Mouse (Mus musculus) thymus, postnatal 10 days (tissue): Measurements from ENCODE around the gene Bik.

Experiments used
- DNase-seq, 2 experiments: peaks; one replicate each; pipeline ENCODE4 v3.0.0; 2021; ENCODE audit warnings: low spot score in 2 of 2

Gene Bik

DNA sequence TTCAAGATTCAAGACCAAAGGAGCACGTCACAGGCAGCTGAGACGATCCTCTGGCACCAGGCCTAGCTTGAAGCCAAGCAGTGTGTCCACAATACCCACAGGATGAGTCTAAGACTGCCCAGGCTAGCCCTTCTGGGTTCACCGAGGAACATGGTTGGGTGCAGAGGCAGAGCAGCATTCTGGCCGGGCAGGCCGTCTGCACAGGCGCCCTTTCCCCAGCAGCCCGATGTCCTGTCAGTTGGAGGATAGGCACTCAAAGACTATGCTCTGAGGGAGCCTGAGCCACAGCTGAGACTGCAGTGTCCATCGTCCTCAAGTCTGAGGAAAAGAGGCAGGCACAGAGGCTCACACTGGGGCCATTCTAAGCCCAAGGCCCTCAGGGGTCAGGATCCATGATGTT lies 20.5 kb downstream of the Bik start:
- DNase-seq = no peak

DNA sequence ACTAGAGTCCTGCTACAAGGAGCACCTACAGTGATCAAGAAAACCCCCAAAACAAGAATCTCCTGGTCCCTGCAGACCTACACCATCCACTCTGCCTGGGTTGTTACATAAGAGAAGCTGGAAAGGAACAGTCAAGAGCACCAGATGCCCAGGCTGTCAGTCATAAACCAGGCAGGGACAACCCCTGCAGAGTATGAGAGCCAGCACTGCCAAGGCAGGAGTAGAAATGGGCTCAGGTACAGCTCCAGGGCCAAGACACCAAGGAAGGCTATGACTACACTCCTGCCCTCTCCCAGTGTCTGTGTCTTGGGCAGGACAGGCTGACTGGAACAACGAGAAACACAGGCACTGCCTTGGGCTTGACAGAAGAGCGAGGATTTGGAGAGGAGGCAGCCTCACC lies 23.5 kb downstream of the Bik start:
- no peak for DNase-seq

- no peak for DNase-seq
Measured at GRCm38 (mm10) chr15:83553831-83554230, 27.2 kb downstream of the Bik start.

DNA sequence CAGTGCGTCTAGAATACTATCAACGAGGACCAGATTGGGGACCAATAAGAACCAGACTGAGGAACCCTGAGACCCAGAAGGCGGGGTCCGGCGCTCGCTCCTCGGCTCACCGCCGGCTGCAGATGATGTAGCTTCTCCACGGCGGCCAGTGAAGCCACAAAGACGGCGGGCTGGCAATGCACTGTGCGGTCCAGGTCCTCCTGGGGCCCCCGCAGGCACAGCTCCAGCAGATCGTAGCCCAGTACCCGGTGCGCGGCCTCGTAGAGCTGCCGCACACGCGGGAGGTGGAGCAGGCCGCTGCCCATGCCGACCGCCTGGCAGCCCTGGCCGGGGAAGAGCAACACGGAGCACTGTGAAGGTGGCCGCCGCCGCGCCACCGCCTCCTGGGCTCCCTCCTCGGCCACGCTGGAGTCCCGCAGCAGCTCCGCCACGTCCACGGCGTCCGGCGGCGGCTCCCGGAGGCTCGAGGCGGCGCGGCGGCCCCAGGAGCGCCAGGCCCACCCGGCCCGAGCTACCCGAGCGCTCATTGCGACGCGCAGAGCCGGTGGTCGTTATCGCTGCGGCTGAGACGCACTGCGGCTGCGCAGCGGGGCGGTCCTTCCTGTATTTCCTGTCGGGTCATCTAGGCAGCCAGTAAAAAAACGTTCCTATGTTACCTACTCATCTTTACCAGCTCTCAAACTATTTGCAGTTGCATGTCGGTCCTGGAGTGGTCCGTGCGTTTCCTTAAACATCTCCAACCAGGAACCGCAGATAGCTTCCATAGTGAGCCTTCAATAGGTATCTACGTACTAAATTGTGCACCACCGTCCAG lies 28.7 kb downstream of the Bik start:
- peak; percentile 85 to 89 for DNase-seq

GRCm38 (mm10) chr15:83560941-83561477 lies 34.3 kb downstream of the Bik start:
- no peak for DNase-seq

DNA sequence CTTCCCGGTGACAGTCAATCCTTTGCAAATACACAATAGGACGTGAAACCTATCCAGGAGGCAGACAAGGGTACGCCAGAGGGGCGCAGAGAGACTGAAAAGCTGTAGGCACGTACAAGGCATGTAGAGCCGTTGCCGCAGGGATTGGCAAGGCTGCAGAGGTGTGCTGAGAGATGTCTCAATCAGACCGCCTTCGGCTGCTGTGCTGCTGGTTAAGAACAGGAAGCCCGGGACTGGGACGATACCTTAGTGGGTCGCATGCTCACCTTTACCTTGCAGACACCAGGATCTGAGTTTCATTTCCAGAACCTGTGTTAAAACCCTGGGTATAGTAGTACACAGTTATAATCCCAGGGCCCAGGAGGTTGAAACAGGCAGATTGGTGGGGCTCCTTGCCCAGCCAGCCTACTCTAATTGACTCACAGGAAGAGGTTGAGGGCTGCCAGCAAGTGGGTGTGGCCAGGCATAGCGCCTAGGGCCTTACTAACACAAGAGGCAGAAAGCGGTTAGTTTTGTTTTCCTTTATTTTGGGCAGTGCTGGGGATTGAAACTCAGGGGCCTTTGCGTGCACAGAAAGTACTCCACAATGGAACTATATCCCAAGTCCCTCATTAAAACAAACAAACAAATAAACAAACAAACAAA lies 36.1 kb downstream of the Bik start:
- DNase-seq = peak; percentile 72 to 75

GRCm38 (mm10) chr15:83563327-83563856 lies 36.7 kb downstream of the Bik start, which contains the start of the genes Tspo and Mcat:
Gene Tspo, plus strand, starts transcription at chr15:83563592.
Gene Mcat, minus strand, starts transcription at chr15:83563787.
- peak; percentile 63 to 71 for DNase-seq

DNA sequence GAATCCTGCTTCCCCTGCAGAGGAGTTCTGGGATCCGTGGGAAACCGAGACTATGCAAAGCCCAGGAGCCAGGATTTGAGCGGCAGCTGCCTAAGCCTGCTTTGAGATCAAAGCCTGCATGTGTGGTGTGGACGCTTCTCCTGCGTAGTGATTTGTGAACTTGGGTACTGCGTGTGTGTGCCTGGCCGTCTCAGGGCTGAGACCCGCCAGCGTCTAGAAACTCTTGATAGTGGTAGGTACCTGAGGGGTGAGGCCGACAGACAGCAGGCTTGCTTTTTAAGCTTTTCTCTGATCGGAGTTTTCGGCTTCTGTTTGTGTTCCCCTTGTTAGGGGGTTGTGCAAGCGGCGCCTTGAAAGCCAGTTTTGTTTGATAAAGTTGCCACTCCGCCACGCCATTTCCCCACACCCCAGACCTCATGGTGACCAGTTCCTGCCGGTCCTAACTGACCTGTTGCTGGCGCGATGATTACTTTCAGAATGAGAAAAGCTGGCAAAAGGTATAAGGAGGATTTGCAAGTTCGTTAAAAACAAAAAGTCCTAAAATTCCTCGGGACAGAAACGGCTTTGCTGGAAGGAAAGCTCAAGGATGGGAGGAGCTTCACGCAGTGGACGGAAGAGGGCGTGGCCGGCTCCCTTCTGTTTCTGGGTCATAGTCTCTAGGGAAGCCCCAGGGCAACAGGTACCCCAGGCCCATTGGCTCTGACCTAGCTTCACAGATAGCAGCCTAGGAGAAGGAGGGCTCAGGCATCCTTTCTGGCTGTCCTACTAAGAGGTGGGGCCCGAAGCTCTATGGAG lies 37.4 kb downstream of the Bik start:
- DNase-seq = peak in 1 of 2 experiments; percentile 56

GRCm38 (mm10) chr15:83565434-83565833 lies 38.8 kb downstream of the Bik start:
- no peak for DNase-seq

DNA sequence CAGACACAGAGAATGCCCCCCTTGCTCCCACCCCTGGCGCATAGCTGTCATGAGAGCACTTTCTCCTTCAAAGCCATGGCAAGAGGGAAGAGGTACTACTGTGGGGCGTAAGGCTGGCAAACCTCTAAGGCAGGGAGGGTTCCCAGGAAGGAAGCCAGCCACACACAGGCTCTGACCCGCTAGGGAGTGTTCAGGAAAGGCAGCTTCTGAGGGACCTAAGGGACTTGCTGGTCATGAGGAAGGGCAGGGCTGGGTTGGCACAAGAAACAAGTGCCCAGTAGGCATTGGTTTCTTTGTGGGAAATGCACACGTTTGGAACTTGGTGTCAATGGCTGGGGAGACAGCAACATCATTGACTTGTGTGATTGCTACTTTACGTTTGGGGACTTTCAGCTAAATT lies 39.3 kb downstream of the Bik start:
- no peak for DNase-seq

DNA sequence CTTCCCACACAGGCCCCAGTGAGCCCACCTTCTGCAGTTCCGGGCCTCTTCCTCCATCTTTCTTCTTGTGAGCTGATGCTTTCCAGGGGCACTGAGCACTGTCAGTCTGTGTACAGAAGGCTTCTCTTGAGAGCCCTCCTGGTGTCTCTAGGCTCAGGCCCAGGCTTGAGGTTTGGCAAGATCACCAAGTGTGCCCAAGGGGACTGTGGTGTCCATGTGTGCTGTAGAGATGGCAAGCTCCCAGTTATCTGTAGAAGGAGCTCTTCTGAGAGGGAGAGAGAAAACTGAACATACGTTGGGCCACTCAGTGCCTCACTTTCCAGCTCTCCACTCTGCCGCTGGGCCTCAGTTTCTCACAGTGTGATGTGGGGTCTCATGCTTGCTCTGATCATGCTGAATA lies 41.1 kb downstream of the Bik start:
- no peak for DNase-seq

GRCm38 (mm10) chr15:83568544-83568943 lies 41.9 kb downstream of the Bik start:
- no peak for DNase-seq

GRCm38 (mm10) chr15:83569682-83570081 lies 43.0 kb downstream of the Bik start:
- DNase-seq = no peak

- DNase-seq = peak in 1 of 2 experiments; percentile 31
Measured at GRCm38 (mm10) chr15:83570641-83571040, 44.0 kb downstream of the Bik start.

DNA sequence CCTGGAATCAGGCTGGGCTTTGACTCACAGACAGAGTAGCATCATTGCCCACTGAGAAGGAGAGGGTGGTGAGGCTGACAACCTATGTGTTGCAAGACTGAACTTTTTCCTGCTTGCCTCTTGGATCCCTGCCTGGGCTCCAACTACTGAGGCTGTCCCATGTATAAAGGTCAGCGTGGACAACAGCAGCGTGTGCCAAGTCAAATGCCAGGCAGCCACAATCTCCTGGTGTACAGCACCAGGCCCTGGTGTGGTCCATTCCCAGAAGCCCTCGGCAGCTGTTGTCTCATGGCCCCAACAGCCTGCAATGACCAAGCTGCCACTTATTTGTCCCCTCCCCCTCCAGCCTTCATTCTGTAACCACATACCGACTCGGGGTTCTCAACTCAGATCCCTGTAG lies 45.0 kb downstream of the Bik start:
- DNase-seq = no peak

GRCm38 (mm10) chr15:83572132-83572531 lies 45.5 kb downstream of the Bik start:
- DNase-seq = no peak

DNA sequence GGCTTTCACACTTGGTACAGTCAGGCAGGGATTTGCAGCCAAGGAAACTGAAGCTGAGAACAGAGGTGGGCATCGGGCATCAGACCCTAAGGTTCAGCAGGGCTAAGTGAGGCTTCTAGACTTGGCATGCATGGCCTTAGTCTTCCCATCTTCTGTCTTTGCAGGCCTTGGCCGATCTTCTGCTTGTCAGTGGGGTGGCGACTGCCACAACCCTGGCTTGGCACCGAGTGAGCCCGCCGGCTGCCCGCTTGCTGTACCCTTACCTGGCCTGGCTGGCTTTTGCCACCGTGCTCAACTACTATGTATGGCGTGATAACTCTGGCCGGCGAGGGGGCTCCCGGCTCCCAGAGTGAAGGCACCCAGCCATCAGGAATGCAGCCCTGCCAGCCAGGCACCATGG lies 46.9 kb downstream of the Bik start:
- DNase-seq = no peak

- no peak for DNase-seq
Measured at GRCm38 (mm10) chr15:83574731-83575351, 48.2 kb downstream of the Bik start.

GRCm38 (mm10) chr15:83575543-83575942 lies 48.9 kb downstream of the Bik start:
- no peak for DNase-seq

DNA sequence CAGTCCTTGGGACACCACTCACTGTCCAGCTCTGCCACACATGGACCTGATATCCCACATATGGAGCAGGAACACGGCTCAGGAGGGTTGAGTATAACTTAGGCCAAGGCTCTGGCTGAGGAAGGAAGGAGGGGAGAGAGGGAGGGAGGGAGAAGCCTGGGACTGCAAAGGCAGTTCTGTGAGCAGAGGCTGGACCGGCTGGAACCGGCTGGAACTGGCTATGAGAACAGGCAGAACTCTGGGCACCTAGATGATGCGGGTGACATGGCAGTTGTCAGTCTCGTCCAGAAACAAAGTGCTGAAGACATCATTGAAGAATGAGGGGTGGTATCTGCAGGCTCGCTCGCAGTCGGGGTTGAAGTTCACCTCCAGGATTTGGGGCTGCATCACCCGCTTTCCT lies 50.0 kb downstream of the Bik start:
- DNase-seq = no peak

DNA sequence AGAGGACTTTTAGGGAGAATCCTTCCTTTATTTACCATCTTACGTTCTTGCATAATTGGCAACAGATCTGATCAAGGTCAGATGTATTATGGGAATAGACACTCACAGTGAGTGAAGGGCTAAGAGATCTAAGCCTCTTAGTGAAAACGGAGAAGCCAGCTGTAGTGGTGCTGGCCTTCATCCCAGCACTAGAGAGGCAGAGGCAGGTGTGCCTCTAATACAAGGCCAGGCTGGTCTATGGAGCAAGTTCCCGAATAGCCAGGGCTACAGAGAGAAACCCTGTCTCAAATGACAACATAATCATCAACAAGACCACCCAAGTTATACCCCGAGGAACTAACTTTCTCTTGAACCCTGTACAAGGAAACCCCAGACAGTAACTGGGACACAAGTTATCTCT lies 56.3 kb downstream of the Bik start:
- no peak for DNase-seq
